In the genomic region with DNA sequence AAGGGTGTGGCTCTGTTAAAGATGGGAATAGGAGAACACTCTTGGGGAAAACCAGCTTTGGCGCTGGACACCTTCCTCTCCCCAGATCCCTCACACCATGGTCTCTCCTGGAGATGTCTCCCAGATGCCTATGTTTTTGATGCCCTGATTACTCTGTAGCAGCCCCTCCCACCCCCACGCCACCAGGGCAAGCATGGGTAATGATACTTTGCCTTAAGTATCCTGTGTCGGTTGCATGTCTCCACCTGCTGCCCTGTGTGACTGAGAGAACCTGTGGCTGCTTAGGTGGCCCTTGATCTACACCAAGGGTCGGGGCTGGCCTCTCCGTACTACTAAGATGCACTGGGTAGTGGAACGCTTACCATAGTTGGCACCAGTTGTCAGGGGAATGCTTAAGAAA, we compare ENCODE assay signal across 21 mouse cellular contexts. TPM values are rescaled to one million over a fixed set of nuclear protein-coding genes. Genes with fewer than 3 reads are reported as not detected.
A peak's percentile ranks its signal among the peaks of the same experiment; 100 is the strongest.
DNase-seq lines count a peak whose midpoint lies in the region; ATAC-seq lines count a peak whose summit lies in the region.
"Had no signal": no experiment of that assay in that cellular context is flagged by ENCODE, and none has a peak within 500 bp of the region (broad histone marks: within the 10 kb centered on the region; RNA-seq: fewer than 3 reads in every experiment).

No protein-coding gene starts in this region.

- H3K36me3 ChIP-seq in heart, embryonic 16.5 days (ENCODE audit: control insufficient read depth, insufficient read depth) = no peaks in the 10 kb centered on the region
- no peaks in the 10 kb centered on the region for H3K36me3 ChIP-seq in heart, embryonic 11.5 days (ENCODE audit: control insufficient read depth, insufficient read depth, low read length)
- no peaks in the 10 kb centered on the region for H3K36me3 ChIP-seq in midbrain, embryonic 10.5 days
- no peaks in the 10 kb centered on the region for H3K36me3 ChIP-seq in midbrain, embryonic 15.5 days (replicated peaks)
- no peaks in the 10 kb centered on the region for H3K36me3 ChIP-seq in limb, embryonic 10.5 days
- H3K36me3 ChIP-seq: neural tube, embryonic 15.5 days had no signal

- ATAC-seq in heart, embryonic 16.5 days (replicated peaks; ENCODE audit: extremely low read depth, insufficient read depth, low FRiP score) = no peak
- ATAC-seq in heart, embryonic 11.5 days (replicated peaks; ENCODE audit: insufficient number of reproducible peaks, low FRiP score, low TSS enrichment) = no peak
- no peak for ATAC-seq in midbrain, embryonic 15.5 days (replicated peaks)
- ATAC-seq: forebrain, embryonic 13.5 days; midbrain, embryonic 16.5 days had no signal

- peak overlapping the region; percentile 29 for H3K4me2 ChIP-seq in heart, embryonic 16.5 days (ENCODE audit: low read depth, low read length)
- H3K4me2 ChIP-seq in heart, embryonic 11.5 days = no peak overlapping the region
- no peak overlapping the region for H3K4me2 ChIP-seq in midbrain, embryonic 15.5 days
- H3K4me2 ChIP-seq: forebrain, embryonic 13.5 days; liver, embryonic 11.5 days; neural tube, embryonic 15.5 days had no signal

- no peaks in the 10 kb centered on the region for H3K9me3 ChIP-seq in heart, embryonic 16.5 days (replicated peaks; ENCODE audit: control insufficient read depth, low read length)
- H3K9me3 ChIP-seq in heart, embryonic 11.5 days (replicated peaks; ENCODE audit: control insufficient read depth, low read length) = no peaks in the 10 kb centered on the region
- no peaks in the 10 kb centered on the region for H3K9me3 ChIP-seq in midbrain, embryonic 10.5 days (replicated peaks)
- H3K9me3 ChIP-seq in midbrain, embryonic 15.5 days = no peaks in the 10 kb centered on the region
- H3K9me3 ChIP-seq in limb, embryonic 10.5 days (replicated peaks) = no peaks in the 10 kb centered on the region
- H3K9me3 ChIP-seq: forebrain, embryonic 13.5 days; neural tube, embryonic 15.5 days had no signal

- H3K4me1 ChIP-seq in heart, embryonic 16.5 days (ENCODE audit: control insufficient read depth, insufficient read depth, low read length) = peaks cover 68% of the 10 kb centered on the region
- peaks cover 54% of the 10 kb centered on the region for H3K4me1 ChIP-seq in heart, embryonic 11.5 days (ENCODE audit: control insufficient read depth, insufficient read depth, low read length)
- peaks cover 56% of the 10 kb centered on the region for H3K4me1 ChIP-seq in midbrain, embryonic 10.5 days
- H3K4me1 ChIP-seq in midbrain, embryonic 15.5 days = peaks cover 13% of the 10 kb centered on the region
- H3K4me1 ChIP-seq in limb, embryonic 10.5 days = peaks cover 81% of the 10 kb centered on the region

- H3K9ac ChIP-seq in heart, embryonic 16.5 days (ENCODE audit: low read length) = peak overlapping the region; percentile 44
- H3K9ac ChIP-seq in heart, embryonic 11.5 days (ENCODE audit: low read depth, low read length) = no peak overlapping the region
- no peak overlapping the region for H3K9ac ChIP-seq in midbrain, embryonic 15.5 days
- H3K9ac ChIP-seq: forebrain, embryonic 13.5 days; neural tube, embryonic 15.5 days had no signal

- no peak overlapping the region; the same call in 1 of the 2 replicates for H3K4me3 ChIP-seq in heart, embryonic 16.5 days (ENCODE audit: low read length)
- no peak overlapping the region for H3K4me3 ChIP-seq in heart, embryonic 11.5 days (ENCODE audit: low read depth, low read length)
- H3K4me3 ChIP-seq in midbrain, embryonic 10.5 days = no peak overlapping the region
- H3K4me3 ChIP-seq in midbrain, embryonic 15.5 days = no peak overlapping the region
- H3K4me3 ChIP-seq in limb, embryonic 10.5 days = no peak overlapping the region
- H3K4me3 ChIP-seq: forebrain, embryonic 13.5 days; neural tube, embryonic 15.5 days had no signal

- no peak for DNase-seq in midbrain, embryonic 10.5 days (ENCODE audit: low spot score)
- DNase-seq in limb, embryonic 10.5 days (ENCODE audit: low spot score) = no peak
- no peak for DNase-seq in embryo, embryonic 11 days
- no peak for DNase-seq in left cerebral cortex, adult 18-20 months (ENCODE audit: low spot score in 2 of 2)
- DNase-seq: adrenal gland, postnatal 25 days; cerebellum, postnatal 10 days; kidney, adult 18-20 months; right cerebral cortex, adult 18-20 months; thymus, adult 18-20 months had no signal

- H3K27ac ChIP-seq in heart, embryonic 16.5 days (ENCODE audit: low read length) = peak overlapping the region; percentile 51
- H3K27ac ChIP-seq in heart, embryonic 11.5 days (ENCODE audit: low read depth, low read length) = no peak overlapping the region; the same call in 1 of the 2 replicates
- peak overlapping the region; percentile 67; the same call in 1 of the 2 replicates for H3K27ac ChIP-seq in midbrain, embryonic 10.5 days (replicated peaks)
- no peak overlapping the region for H3K27ac ChIP-seq in midbrain, embryonic 15.5 days
- H3K27ac ChIP-seq in limb, embryonic 10.5 days = peak overlapping the region; percentile 97
- H3K27ac ChIP-seq: forebrain, embryonic 13.5 days; macrophage; neural tube, embryonic 15.5 days had no signal

- no peaks in the 10 kb centered on the region for H3K27me3 ChIP-seq in heart, embryonic 16.5 days (ENCODE audit: control insufficient read depth, insufficient read depth, low read length)
- H3K27me3 ChIP-seq in heart, embryonic 11.5 days (ENCODE audit: control insufficient read depth, insufficient read depth, low read length) = no peaks in the 10 kb centered on the region
- H3K27me3 ChIP-seq in midbrain, embryonic 10.5 days (ENCODE audit: low read depth, poor library complexity, severe bottlenecking) = peaks cover 5% of the 10 kb centered on the region
- H3K27me3 ChIP-seq in midbrain, embryonic 15.5 days (replicated peaks) = no peaks in the 10 kb centered on the region
- H3K27me3 ChIP-seq in limb, embryonic 10.5 days (ENCODE audit: low read depth, poor library complexity, severe bottlenecking) = no peaks in the 10 kb centered on the region
- H3K27me3 ChIP-seq: forebrain, embryonic 13.5 days; neural tube, embryonic 15.5 days had no signal

- WGBS in heart, embryonic 16.5 days = 90% methylated on average over 6 of the region's 6 CpGs
- WGBS in heart, embryonic 11.5 days (ENCODE audit: insufficient replicate concordance) = 83% methylated on average over 6 of the region's 6 CpGs
- 92% methylated on average over 6 of the region's 6 CpGs for WGBS in midbrain, embryonic 10.5 days
- WGBS in midbrain, embryonic 15.5 days = 91% methylated on average over 6 of the region's 6 CpGs
- 92% methylated on average over 6 of the region's 6 CpGs for WGBS in limb, embryonic 10.5 days

RNA-seq across cellular contexts. Expression of gene Lsp1, which starts 17.4 kb away (rescaled TPM):
- 73.5 and 83.5 TPM in 2 replicates for polyA plus RNA-seq in heart, embryonic 16.5 days (2015; fragmentation: Nextera tagmentation; extraction: Ambion mirVana)
- polyA plus RNA-seq in heart, embryonic 11.5 days (2014; fragmentation: Nextera tagmentation; extraction: Ambion mirVana) = 31.4 and 32.1 TPM in 2 replicates
- polyA plus RNA-seq in midbrain, embryonic 10.5 days (2016; fragmentation: Nextera tagmentation; extraction: Ambion mirVana) = 14.2 and 15.0 TPM in 2 replicates
- polyA plus RNA-seq in midbrain, embryonic 15.5 days (2015; fragmentation: Nextera tagmentation; extraction: Ambion mirVana) = 3.7 and 5.4 TPM in 2 replicates
- polyA plus RNA-seq in limb, embryonic 10.5 days (2016; fragmentation: Nextera tagmentation; extraction: Ambion mirVana) = 28.7 and 31.1 TPM in 2 replicates
- total RNA-seq in left cerebral cortex, adult 18-20 months (2021) = 1 to 10 TPM; 4.2 to 5.7 TPM
- total RNA-seq: MEL had no signal

RNA-seq across cellular contexts. Expression of gene Tnnt3, which starts 20.6 kb away (rescaled TPM):
- polyA plus RNA-seq in heart, embryonic 16.5 days (2015; fragmentation: Nextera tagmentation; extraction: Ambion mirVana) = 5.3 and 17.1 TPM in 2 replicates
- polyA plus RNA-seq in heart, embryonic 11.5 days (2014; fragmentation: Nextera tagmentation; extraction: Ambion mirVana) = 16.0 and 16.3 TPM in 2 replicates
- 1.9 TPM in 2 replicates for polyA plus RNA-seq in midbrain, embryonic 10.5 days (2016; fragmentation: Nextera tagmentation; extraction: Ambion mirVana)
- polyA plus RNA-seq in midbrain, embryonic 15.5 days (2015; fragmentation: Nextera tagmentation; extraction: Ambion mirVana) = 1.6 TPM in 2 replicates
- polyA plus RNA-seq in limb, embryonic 10.5 days (2016; fragmentation: Nextera tagmentation; extraction: Ambion mirVana) = 1.6 and 1.7 TPM in 2 replicates
- total RNA-seq in left cerebral cortex, adult 18-20 months (2021) = not detected
- total RNA-seq: adrenal gland, postnatal 25 days; layer of hippocampus, adult 18-20 months; MEL had no signal
- polyA plus RNA-seq: macrophage had no signal

RNA-seq across cellular contexts. Expression of gene Tnni2, which starts 36.4 kb away (rescaled TPM):
- 14.1 and 27.0 TPM in 2 replicates for polyA plus RNA-seq in heart, embryonic 16.5 days (2015; fragmentation: Nextera tagmentation; extraction: Ambion mirVana)
- 46.1 and 51.6 TPM in 2 replicates for polyA plus RNA-seq in heart, embryonic 11.5 days (2014; fragmentation: Nextera tagmentation; extraction: Ambion mirVana)
- polyA plus RNA-seq in midbrain, embryonic 10.5 days (2016; fragmentation: Nextera tagmentation; extraction: Ambion mirVana) = 0.52 and 1.5 TPM in 2 replicates
- 0.25 and 0.74 TPM in 2 replicates for polyA plus RNA-seq in midbrain, embryonic 15.5 days (2015; fragmentation: Nextera tagmentation; extraction: Ambion mirVana)
- 2.4 and 3.6 TPM in 2 replicates for polyA plus RNA-seq in limb, embryonic 10.5 days (2016; fragmentation: Nextera tagmentation; extraction: Ambion mirVana)
- total RNA-seq in left cerebral cortex, adult 18-20 months (2021) = under 1 TPM in 1 of 2 experiments, not detected in 1; 0.44 TPM
- total RNA-seq: adrenal gland, postnatal 25 days; MEL had no signal

RNA-seq across cellular contexts. Expression of gene Syt8, which starts 43.4 kb away (rescaled TPM):
- 0.17 and 0.32 TPM in 2 replicates for polyA plus RNA-seq in heart, embryonic 16.5 days (2015; fragmentation: Nextera tagmentation; extraction: Ambion mirVana)
- 0.26 and 0.31 TPM in 2 replicates for polyA plus RNA-seq in heart, embryonic 11.5 days (2014; fragmentation: Nextera tagmentation; extraction: Ambion mirVana)
- polyA plus RNA-seq in midbrain, embryonic 10.5 days (2016; fragmentation: Nextera tagmentation; extraction: Ambion mirVana) = 0.34 TPM in 1 of 2 replicates, not detected in the other
- polyA plus RNA-seq in midbrain, embryonic 15.5 days (2015; fragmentation: Nextera tagmentation; extraction: Ambion mirVana) = not detected in 2 replicates
- polyA plus RNA-seq in limb, embryonic 10.5 days (2016; fragmentation: Nextera tagmentation; extraction: Ambion mirVana) = 0.25 TPM in 1 of 2 replicates, not detected in the other
- not detected for total RNA-seq in left cerebral cortex, adult 18-20 months (2021)
- total RNA-seq: adrenal gland, postnatal 25 days; gastrocnemius, adult 18-20 months; hematopoietic stem cell, adult 5-6 weeks; layer of hippocampus, adult 18-20 months; MEL had no signal
- polyA plus RNA-seq: forebrain, embryonic 13.5 days; midbrain, embryonic 16.5 days had no signal

RNA-seq across cellular contexts. Expression of gene Mrpl23, which starts 54.5 kb away (rescaled TPM):
- polyA plus RNA-seq in heart, embryonic 16.5 days (2015; fragmentation: Nextera tagmentation; extraction: Ambion mirVana) = 14.2 and 20.0 TPM in 2 replicates
- 15.4 and 19.3 TPM in 2 replicates for polyA plus RNA-seq in heart, embryonic 11.5 days (2014; fragmentation: Nextera tagmentation; extraction: Ambion mirVana)
- polyA plus RNA-seq in midbrain, embryonic 10.5 days (2016; fragmentation: Nextera tagmentation; extraction: Ambion mirVana) = 15.8 and 20.3 TPM in 2 replicates
- polyA plus RNA-seq in midbrain, embryonic 15.5 days (2015; fragmentation: Nextera tagmentation; extraction: Ambion mirVana) = 22.4 and 24.0 TPM in 2 replicates
- 25.9 and 33.7 TPM in 2 replicates for polyA plus RNA-seq in limb, embryonic 10.5 days (2016; fragmentation: Nextera tagmentation; extraction: Ambion mirVana)
- 1 to 10 TPM; 3.1 to 5.9 TPM for total RNA-seq in left cerebral cortex, adult 18-20 months (2021)

Comparison
In these comparisons a context has a peak if more than half of its experiments do, and no peak if none do; other contexts are left out.
1. H3K27ac ChIP-seq: peak in heart, embryonic 16.5 days (single experiment), midbrain, embryonic 10.5 days (single experiment) and limb, embryonic 10.5 days (single experiment); none in heart, embryonic 11.5 days (single experiment) and midbrain, embryonic 15.5 days (single experiment).